Mouse (Mus musculus) G1E (cell line): ENCODE results near the gene Abcc1. TPM values are rescaled to one million over a fixed set of nuclear protein-coding genes. Genes with fewer than 3 reads are reported as not detected.

Source experiments
- ATAC-seq: 2 replicates; pipeline ENCODE4 v1.8.0; 2016; ENCODE audit warnings: mild to moderate bottlenecking; ENCODE audit not compliant: insufficient number of reproducible peaks, poor library complexity, low FRiP score, severe bottlenecking; ENCODE audit errors: extremely low read depth
- DNase-seq: peaks from one replicate; pipeline ENCODE4 v3.0.0; 2012; ENCODE audit warnings: low spot score
- H3K27me3 ChIP-seq: 2 replicates; pipeline ENCODE4 v1.6.1; 2012; ENCODE audit warnings: mild to moderate bottlenecking, low read length, inconsistent platforms; ENCODE audit not compliant: insufficient read depth
- H3K36me3 ChIP-seq: replicated peaks from 2 replicates; pipeline ENCODE3; 2012; ENCODE audit warnings: mild to moderate bottlenecking, inconsistent platforms
- H3K4me1 ChIP-seq: 2 replicates; pipeline ENCODE4 v1.6.1; 2012; ENCODE audit warnings: low read depth, low read length, inconsistent platforms, mixed read lengths; ENCODE audit not compliant: insufficient read depth
- H3K4me3 ChIP-seq: 2 replicates; pipeline ENCODE4 v1.5.1; 2012; ENCODE audit warnings: low read depth, mild to moderate bottlenecking, inconsistent platforms, low read length, moderate library complexity, mixed read lengths
- H3K9me3 ChIP-seq: replicated peaks from 2 replicates; pipeline ENCODE4 v1.6.1; 2012; ENCODE audit warnings: inconsistent platforms
- CTCF ChIP-seq: IDR thresholded peaks from 2 replicates; pipeline ENCODE4 v1.5.1; 2012; ENCODE audit warnings: low read depth, low read length, inconsistent platforms, mixed read lengths
- GATA1 ChIP-seq: IDR thresholded peaks from 2 replicates; pipeline ENCODE4 v1.6.1; 2012; ENCODE audit warnings: borderline replicate concordance, low read length, inconsistent platforms, mixed read lengths
- GATA2 ChIP-seq: IDR thresholded peaks from 2 replicates; pipeline ENCODE4 v1.6.1; 2012; ENCODE audit warnings: low read depth, low read length, inconsistent platforms, borderline replicate concordance
- POLR2AphosphoS5 ChIP-seq: IDR thresholded peaks from 2 replicates; pipeline ENCODE4 v1.6.1; 2012; ENCODE audit warnings: low read depth, low read length, inconsistent platforms; ENCODE audit not compliant: insufficient replicate concordance
- TAL1 ChIP-seq: conservative IDR thresholded peaks from 2 replicates; pipeline ENCODE4 v1.6.1; 2012; ENCODE audit warnings: low read depth, low read length, inconsistent platforms, mixed read lengths
- polyA plus RNA-seq: library from polyadenylated mRNA; stranded (reverse); fragments of >175 nt; gene quantifications from 2 replicates; pipeline ENCODE4 v1.2.3, GENCODE M21; 2012
- total RNA-seq, 2 experiments: library from RNA; stranded (forward) in 1 of 2; stranded (reverse) in 1 of 2; fragments of 200-1000 nt in 1 of 2; fragments of >200 nt in 1 of 2; fragmentation: Nextera tagmentation in 1 of 2; gene quantifications; 2 replicates each; pipeline ENCODE4 v1.2.3; 2014 to 2017

Abcc1 gene
- total and polyA plus RNA-seq, 3 experiments: 5.1 to 69.5 (median 36.8) TPM

- no peak for TF ChIP-seq CTCF
- TF ChIP-seq TAL1: no peak
- no peak for TF ChIP-seq GATA2
- TF ChIP-seq GATA1: no peak
- no peak for TF ChIP-seq POLR2AphosphoS5
- no peaks in the 10 kb centered on the region for H3K9me3 ChIP-seq
- no peaks in the 10 kb centered on the region for H3K27me3 ChIP-seq
- ATAC-seq (no peak), DNase-seq (no peak)
- peaks cover 29% of the 10 kb centered on the region for H3K36me3 ChIP-seq
- H3K4me1 ChIP-seq: peaks cover 82% of the 10 kb centered on the region
- peak overlapping the region; percentile 84 for H3K4me3 ChIP-seq
Measured at GRCm38 (mm10) chr16:14360931-14361330, 427 bp upstream of the Abcc1 start.

DNA sequence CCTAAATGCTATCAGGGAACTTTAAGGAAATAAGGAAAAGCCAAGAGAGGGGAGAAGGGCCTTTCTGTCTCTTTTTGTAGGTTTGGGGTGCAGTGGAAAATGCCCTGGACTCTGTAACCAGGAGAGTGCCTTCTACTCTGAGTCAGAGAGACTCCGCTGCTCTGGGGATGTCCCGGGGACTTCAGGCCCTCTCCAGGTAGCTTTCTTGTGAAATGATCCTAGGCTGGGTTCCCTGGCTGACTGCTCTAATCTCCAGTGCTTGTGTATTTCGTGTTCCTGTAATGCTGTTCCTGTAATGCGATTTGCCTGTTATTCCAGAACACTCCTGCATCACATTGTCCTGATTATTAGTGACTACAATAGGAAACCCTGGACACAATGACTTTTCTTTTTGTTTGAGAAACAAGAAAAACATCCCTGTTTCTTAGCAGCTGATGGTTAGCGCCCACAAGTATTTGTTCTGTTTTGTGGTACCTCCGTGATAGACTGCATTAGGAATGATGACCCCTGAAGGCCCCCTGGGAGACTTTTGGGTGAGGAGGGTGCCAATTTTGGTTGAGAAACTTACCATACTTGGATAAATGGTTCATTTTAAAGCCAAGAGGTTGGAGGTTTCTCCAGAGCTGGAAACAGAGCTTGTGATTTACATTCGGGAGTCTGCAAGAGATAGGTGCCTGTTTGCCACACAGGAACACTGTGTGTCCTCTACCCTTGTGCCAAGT, 902 bp downstream of the Abcc1 start:
- Histone ChIP-seq H3K4me3 (peak overlapping the region; percentile 84), H3K27me3 (no peaks in the 10 kb centered on the region), H3K4me1 (peaks cover 81% of the 10 kb centered on the region), H3K9me3 (no peaks in the 10 kb centered on the region), H3K36me3 (peaks cover 38% of the 10 kb centered on the region)
- TF ChIP-seq POLR2AphosphoS5 (no peak), CTCF (no peak), TAL1 (no peak), GATA2 (no peak), GATA1 (no peak)
- no peak for ATAC-seq
- DNase-seq: no peak

- no peak overlapping the region for H3K4me3 ChIP-seq
- peaks cover 48% of the 10 kb centered on the region for H3K36me3 ChIP-seq
- H3K4me1 ChIP-seq: peaks cover 72% of the 10 kb centered on the region
- ATAC-seq: no peak
- no peaks in the 10 kb centered on the region for H3K9me3 ChIP-seq
- TF ChIP-seq TAL1 (no peak), POLR2AphosphoS5 (no peak), GATA1 (no peak), CTCF (no peak), GATA2 (no peak)
- no peaks in the 10 kb centered on the region for H3K27me3 ChIP-seq
- no peak for DNase-seq
Measured at GRCm38 (mm10) chr16:14363496-14363895, 2.1 kb downstream of the Abcc1 start.

- Histone ChIP-seq H3K4me1 (peaks cover 71% of the 10 kb centered on the region), H3K27me3 (no peaks in the 10 kb centered on the region), H3K36me3 (peaks cover 53% of the 10 kb centered on the region), H3K9me3 (no peaks in the 10 kb centered on the region), H3K4me3 (no peak overlapping the region)
- TF ChIP-seq TAL1 (no peak), GATA1 (no peak), GATA2 (no peak), CTCF (no peak), POLR2AphosphoS5 (no peak)
- ATAC-seq (no peak), DNase-seq (no peak)
Measured at GRCm38 (mm10) chr16:14364066-14364465, 2.7 kb downstream of the Abcc1 start.

DNA sequence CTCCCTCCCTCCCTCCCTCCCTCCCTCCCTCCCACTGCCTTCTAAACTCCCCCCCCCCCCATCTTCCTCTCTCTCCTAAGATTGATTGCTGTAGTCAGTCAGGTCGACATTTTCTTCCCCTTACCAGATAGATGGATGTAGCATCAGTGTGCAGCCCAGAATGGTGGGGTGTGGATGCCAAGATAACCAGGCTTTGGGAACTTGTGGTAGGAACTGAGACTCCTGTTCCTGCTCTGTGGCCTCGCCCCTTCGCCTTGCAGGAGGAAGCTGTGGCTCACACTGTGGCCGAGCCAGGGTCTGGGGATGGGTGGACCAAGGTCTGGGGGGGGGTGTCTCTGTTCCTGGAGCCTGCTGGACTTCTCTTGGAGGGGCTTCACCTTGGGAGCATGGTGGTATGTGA, 4.1 kb downstream of the Abcc1 start:
- no peaks in the 10 kb centered on the region for H3K9me3 ChIP-seq
- H3K4me3 ChIP-seq: peak overlapping the region; percentile 18; the same call in 1 of the 2 replicates
- no peak for DNase-seq
- no peak for TF ChIP-seq GATA1
- TF ChIP-seq POLR2AphosphoS5: no peak
- TF ChIP-seq CTCF: no peak
- H3K4me1 ChIP-seq: peaks cover 74% of the 10 kb centered on the region
- no peak for ATAC-seq
- H3K36me3 ChIP-seq: peaks cover 66% of the 10 kb centered on the region
- H3K27me3 ChIP-seq: no peaks in the 10 kb centered on the region

DNA sequence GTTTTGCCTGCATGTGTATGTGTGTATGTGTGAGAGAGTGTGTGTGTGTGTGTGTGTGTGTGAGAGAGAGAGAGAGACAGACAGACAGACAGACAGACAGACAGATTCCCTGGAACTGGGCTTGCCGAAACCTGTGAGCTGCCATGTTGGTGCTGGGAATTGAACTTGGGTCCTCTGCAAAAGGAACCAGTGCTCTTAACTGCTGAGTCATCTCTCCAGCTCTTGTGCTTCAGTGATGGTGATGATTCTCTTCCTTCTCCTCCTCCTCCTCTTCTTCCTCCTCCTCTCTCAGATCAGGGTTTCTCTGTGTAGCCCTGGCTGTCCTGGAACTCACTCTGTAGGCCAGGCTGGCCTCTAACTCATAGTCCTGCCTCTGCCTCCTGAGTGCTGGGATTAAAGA, 4.7 kb downstream of the Abcc1 start:
- peaks cover 74% of the 10 kb centered on the region for H3K4me1 ChIP-seq
- DNase-seq (no peak), ATAC-seq (no peak)
- TF ChIP-seq CTCF (no peak), GATA1 (no peak), TAL1 (no peak), GATA2 (no peak)
- H3K36me3 ChIP-seq: peaks cover 72% of the 10 kb centered on the region
- H3K27me3 ChIP-seq: no peaks in the 10 kb centered on the region
- no peak overlapping the region for H3K4me3 ChIP-seq
- no peaks in the 10 kb centered on the region for H3K9me3 ChIP-seq

GRCm38 (mm10) chr16:14371367-14371766, 10.0 kb downstream of the Abcc1 start:
- H3K36me3 ChIP-seq: peaks cover 70% of the 10 kb centered on the region
- H3K4me1 ChIP-seq: peaks cover 51% of the 10 kb centered on the region

More at GRCm38 (mm10) chr16:14371367-14371766, 10.0 kb downstream of the Abcc1 start:
- H3K27me3 ChIP-seq: no peaks in the 10 kb centered on the region
- no peak overlapping the region for H3K4me3 ChIP-seq
- no peak for TF ChIP-seq GATA1
- TF ChIP-seq POLR2AphosphoS5: no peak
- no peak for TF ChIP-seq TAL1
- TF ChIP-seq CTCF: no peak
- no peak for TF ChIP-seq GATA2
- no peak for DNase-seq
- ATAC-seq: no peak
- H3K9me3 ChIP-seq: no peaks in the 10 kb centered on the region
